24 mouse cellular contexts compared by ENCODE assay signal in the genomic region with DNA sequence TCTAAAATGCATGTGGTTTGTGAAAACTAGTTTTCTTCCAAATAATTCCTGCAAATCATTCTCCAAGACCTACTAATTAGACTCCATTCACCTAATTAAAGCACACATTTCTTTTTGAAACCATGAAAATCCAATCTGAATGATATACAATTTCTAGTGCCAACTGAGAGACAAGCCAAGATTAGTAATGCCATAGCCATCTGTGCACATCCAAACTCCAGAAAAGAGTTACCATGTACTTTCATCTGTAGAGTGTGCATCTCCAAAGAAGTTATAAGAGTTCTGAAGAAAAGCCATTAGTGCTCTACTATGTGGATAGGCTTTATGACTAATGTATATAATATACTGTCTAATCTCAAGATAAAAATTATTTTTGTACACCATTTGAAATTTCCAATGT.
DNase-seq lines count a peak whose midpoint lies in the region; ATAC-seq and TF ChIP-seq lines count a peak whose summit lies in the region.
"Had no signal": no experiment of that assay in that cellular context is flagged by ENCODE, and none has a peak within 500 bp of the region (broad histone marks: within the 10 kb centered on the region; RNA-seq: fewer than 3 reads in every experiment).

No protein-coding gene starts in this region.

- H3K4me2 ChIP-seq in forebrain, embryonic 14.5 days (ENCODE audit: low read length), result no peak overlapping the region
- no peak overlapping the region for H3K4me2 ChIP-seq in forebrain, embryonic 12.5 days
- H3K4me2 ChIP-seq in forebrain, postnatal 0 days (ENCODE audit: low read depth), result no peak overlapping the region
- H3K4me2 ChIP-seq: heart, embryonic 11.5 days; hindbrain, embryonic 12.5 days; hindbrain, embryonic 15.5 days had no signal

- no peak overlapping the region for H3K9ac ChIP-seq in forebrain, embryonic 14.5 days (ENCODE audit: low read length)
- no peak overlapping the region for H3K9ac ChIP-seq in forebrain, embryonic 12.5 days
- no peak overlapping the region for H3K9ac ChIP-seq in forebrain, postnatal 0 days
- H3K9ac ChIP-seq: hindbrain, embryonic 12.5 days; hindbrain, embryonic 15.5 days had no signal

- H3K9me3 ChIP-seq in forebrain, embryonic 14.5 days (replicated peaks; ENCODE audit: control insufficient read depth, low read length), result no peaks in the 10 kb centered on the region
- H3K9me3 ChIP-seq in forebrain, embryonic 12.5 days, result no peaks in the 10 kb centered on the region
- H3K9me3 ChIP-seq in forebrain, postnatal 0 days (ENCODE audit: low read length), result no peaks in the 10 kb centered on the region
- H3K9me3 ChIP-seq: G1E; hindbrain, embryonic 12.5 days; hindbrain, embryonic 15.5 days had no signal

- H3K27me3 ChIP-seq in forebrain, embryonic 14.5 days (replicated peaks; ENCODE audit: control insufficient read depth, insufficient read depth, low read length), result no peaks in the 10 kb centered on the region
- no peaks in the 10 kb centered on the region for H3K27me3 ChIP-seq in forebrain, embryonic 12.5 days
- H3K27me3 ChIP-seq in forebrain, postnatal 0 days (ENCODE audit: insufficient read depth, low read length), result no peaks in the 10 kb centered on the region
- H3K27me3 ChIP-seq: CH12.LX; hindbrain, embryonic 12.5 days; hindbrain, embryonic 15.5 days had no signal

- ATAC-seq in forebrain, embryonic 14.5 days, result no peak
- ATAC-seq in forebrain, embryonic 12.5 days (ENCODE audit: low FRiP score), result no peak
- peak; percentile 50; the same call in 1 of the 2 replicates for ATAC-seq in forebrain, postnatal 0 days
- no peak for ATAC-seq in erythroid progenitor cell, adult 5-6 weeks (replicated peaks; ENCODE audit: low FRiP score, poor library complexity, severe bottlenecking)
- ATAC-seq: intestine, postnatal 0 days had no signal

- no peak overlapping the region for H3K27ac ChIP-seq in forebrain, embryonic 14.5 days (ENCODE audit: low read depth, low read length)
- no peak overlapping the region for H3K27ac ChIP-seq in forebrain, embryonic 12.5 days
- no peak overlapping the region for H3K27ac ChIP-seq in forebrain, postnatal 0 days (ENCODE audit: low read depth, low read length)
- H3K27ac ChIP-seq: gastrocnemius, adult 2 months; hindbrain, embryonic 12.5 days; hindbrain, embryonic 15.5 days had no signal

- no peak for TF ChIP-seq CTCF in forebrain, postnatal 0 days (IDR thresholded peaks at IDR 0.05; ENCODE audit: low read depth)

- H3K36me3 ChIP-seq in forebrain, embryonic 14.5 days (ENCODE audit: control insufficient read depth, insufficient read depth, low read length), result no peaks in the 10 kb centered on the region
- H3K36me3 ChIP-seq in forebrain, embryonic 12.5 days (replicated peaks), result no peaks in the 10 kb centered on the region
- no peaks in the 10 kb centered on the region for H3K36me3 ChIP-seq in forebrain, postnatal 0 days (ENCODE audit: insufficient read depth)
- H3K36me3 ChIP-seq: G1E; hindbrain, embryonic 12.5 days; hindbrain, embryonic 15.5 days had no signal

- DNase-seq in forebrain, embryonic 14.5 days (ENCODE audit: low spot score), result peak; percentile 28
- peak; percentile 2 to 4 for DNase-seq in layer of hippocampus, adult 8-10 months (ENCODE audit: low spot score in 2 of 2)
- DNase-seq in layer of hippocampus, postnatal 25 days (ENCODE audit: extremely low spot score in 1 of 2, low spot score in 1 of 2), result no peak
- peak; percentile 19 for DNase-seq in brain, adult 2 months (ENCODE audit: low read depth, low spot score)
- peak; percentile 28 for DNase-seq in forebrain, postnatal 0 days
- no peak for DNase-seq in T-cell, adult 2 months (ENCODE audit: low spot score)
- DNase-seq: adrenal gland, adult 2 months; adrenal gland, postnatal 14 days; B cell, adult 2 months; cerebellum, adult 18-20 months; cerebellum, adult 9-10 months; cerebellum, postnatal 14 days; gastrocnemius, adult 2 months; gastrocnemius, postnatal 14 days; heart, adult 11 months; kidney, adult 2 months had no signal

- H3K4me1 ChIP-seq in forebrain, embryonic 14.5 days (ENCODE audit: control insufficient read depth, insufficient read depth, low read length), result no peaks in the 10 kb centered on the region
- no peaks in the 10 kb centered on the region for H3K4me1 ChIP-seq in forebrain, embryonic 12.5 days
- H3K4me1 ChIP-seq in forebrain, postnatal 0 days (ENCODE audit: insufficient read depth), result no peaks in the 10 kb centered on the region
- H3K4me1 ChIP-seq: hindbrain, embryonic 12.5 days; hindbrain, embryonic 15.5 days had no signal

- H3K4me3 ChIP-seq in forebrain, embryonic 14.5 days (ENCODE audit: low read depth, low read length), result no peak overlapping the region
- H3K4me3 ChIP-seq in forebrain, embryonic 12.5 days (replicated peaks), result no peak overlapping the region
- no peak overlapping the region for H3K4me3 ChIP-seq in forebrain, postnatal 0 days (ENCODE audit: low read depth, low read length)
- H3K4me3 ChIP-seq: gastrocnemius, adult 2 months; hindbrain, embryonic 12.5 days; hindbrain, embryonic 15.5 days had no signal

Comparison
In these comparisons a context has a peak if more than half of its experiments do, and no peak if none do; other contexts are left out.
1. DNase-seq: peak in forebrain, embryonic 14.5 days (single experiment), layer of hippocampus, adult 8-10 months (2 of 2), brain, adult 2 months (single experiment) and forebrain, postnatal 0 days (single experiment); none in layer of hippocampus, postnatal 25 days (0 of 2) and T-cell, adult 2 months (single experiment).